Mouse (Mus musculus) stomach, embryonic 14.5 days (tissue): ENCODE data around the gene Efna5. TPM values are rescaled to one million over a fixed set of nuclear protein-coding genes. Genes with fewer than 3 reads are reported as not detected.

ENCODE experiments used
- ATAC-seq: fragments of 200-750 bp; cut with Nextera tagmentation; 2 replicates; pipeline ENCODE4 v1.8.0; 2017; ENCODE audit warnings: low read depth, moderate TSS enrichment; ENCODE audit not compliant: insufficient number of reproducible peaks, insufficient read depth, low FRiP score
- H3K27ac ChIP-seq: fragments of 300-500 bp; sonication (generic); 2 replicates; pipeline ENCODE4 v1.5.1; 2014; ENCODE audit warnings: mild to moderate bottlenecking, low read length, moderate library complexity, mixed read lengths
- H3K27me3 ChIP-seq: fragments of 300-500 bp; sonication (generic); 2 replicates; pipeline ENCODE4 v1.6.1; 2014; ENCODE audit warnings: low read length, control low read depth, mixed read lengths; ENCODE audit not compliant: control insufficient read depth, insufficient read depth
- H3K36me3 ChIP-seq: fragments of 300-500 bp; sonication (generic); 2 replicates; pipeline ENCODE4 v1.6.1; 2014; ENCODE audit warnings: mild to moderate bottlenecking, control low read depth, low read length, moderate library complexity, mixed read lengths; ENCODE audit not compliant: control insufficient read depth, insufficient read depth
- H3K4me1 ChIP-seq: fragments of 300-500 bp; sonication (generic); 2 replicates; pipeline ENCODE4 v1.6.1; 2014; ENCODE audit warnings: low read length, control low read depth, mixed read lengths; ENCODE audit not compliant: control insufficient read depth, insufficient read depth
- H3K4me2 ChIP-seq: fragments of 300-500 bp; sonication (generic); replicated peaks from 2 replicates; pipeline ENCODE4 v1.6.1; 2014; ENCODE audit warnings: low read depth, low read length, control low read depth
- H3K4me3 ChIP-seq: fragments of 300-500 bp; sonication (generic); 2 replicates; pipeline ENCODE4 v1.5.1; 2014; ENCODE audit warnings: low read depth, low read length, control low read depth
- H3K9ac ChIP-seq: fragments of 300-500 bp; sonication (generic); replicated peaks from 2 replicates; pipeline ENCODE4 v1.6.1; 2014; ENCODE audit warnings: low read depth, mild to moderate bottlenecking, control low read depth, low read length, moderate library complexity, mixed read lengths
- H3K9me3 ChIP-seq: fragments of 300-500 bp; sonication (generic); 2 replicates; pipeline ENCODE4 v1.6.1; 2016; ENCODE audit warnings: low read depth, low read length, control low read depth; ENCODE audit not compliant: control insufficient read depth
- WGBS: fragments of 180-500 bp; shearing (Covaris S2); extraction: QIAGEN DNeasy Blood & Tissue Kit; methylation state at CpG from one replicate; pipeline ENCODE4 v1.1.7; 2014; 5-methylcytosine and 5-hydroxymethylcytosine counted together
- polyA plus RNA-seq: library from polyadenylated mRNA; unstranded; fragments of >200 nt; fragmentation: Nextera tagmentation; extraction: Ambion mirVana; gene quantifications from 2 replicates; pipeline ENCODE4 v1.2.1, GENCODE M21; 2014

Gene Efna5
- polyA plus RNA-seq, 1 experiment from 2014 or later, result 58.6 TPM

DNA sequence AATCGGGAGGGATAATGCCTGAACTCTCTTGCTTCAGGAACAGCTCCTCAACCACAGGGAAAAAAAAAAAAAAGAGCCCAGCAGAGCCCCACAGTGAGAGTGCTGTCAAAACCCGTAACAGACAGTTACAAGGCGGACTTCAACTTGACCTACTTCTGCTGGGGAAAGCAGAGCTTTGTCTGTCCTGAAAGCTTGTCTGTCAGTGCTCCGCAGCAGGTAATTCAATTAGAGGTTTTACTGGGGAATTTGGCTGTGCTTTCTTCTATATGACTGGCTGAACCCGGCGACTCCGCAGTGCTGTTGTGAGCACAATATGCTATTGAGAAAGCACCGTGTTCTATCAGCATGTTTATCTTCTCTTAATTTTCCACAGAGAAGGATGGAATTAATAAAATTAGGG, 266.9 kb downstream of the Efna5 start:
- Histone ChIP-seq H3K27me3 (no peaks in the 10 kb centered on the region), H3K9me3 (no peaks in the 10 kb centered on the region), H3K4me3 (no peak overlapping the region), H3K4me2 (no peak overlapping the region), H3K4me1 (0 out of 2 replicates have a peak, but pooled peaks cover 8% of the 10 kb centered on the region), H3K9ac (no peak overlapping the region), H3K27ac (no peak overlapping the region), H3K36me3 (no peaks in the 10 kb centered on the region)
- WGBS, result 55% methylated on average over 8 of the region's 8 CpGs
- ATAC-seq, result no peak

- no peak overlapping the region for H3K27ac ChIP-seq
- H3K4me2 ChIP-seq, result no peak overlapping the region
- no peaks in the 10 kb centered on the region for H3K9me3 ChIP-seq
- 0 out of 2 replicates have a peak, but pooled peaks cover 8% of the 10 kb centered on the region for H3K4me1 ChIP-seq
- H3K4me3 ChIP-seq, result no peak overlapping the region
- no peaks in the 10 kb centered on the region for H3K27me3 ChIP-seq
- WGBS, result 94% methylated on average over 11 of the region's 11 CpGs
- ATAC-seq, result no peak
- H3K36me3 ChIP-seq, result no peaks in the 10 kb centered on the region
- H3K9ac ChIP-seq, result no peak overlapping the region
Measured at GRCm38 (mm10) chr17:62613232-62613631, 267.9 kb downstream of the Efna5 start.

- ATAC-seq, result no peak
- no peaks in the 10 kb centered on the region; the same call in 1 of the 2 replicates for H3K36me3 ChIP-seq
- no peak overlapping the region for H3K4me3 ChIP-seq
- H3K27ac ChIP-seq, result no peak overlapping the region
- H3K9ac ChIP-seq, result no peak overlapping the region
- H3K27me3 ChIP-seq, result no peaks in the 10 kb centered on the region
- no peaks in the 10 kb centered on the region for H3K4me1 ChIP-seq
- no peaks in the 10 kb centered on the region for H3K9me3 ChIP-seq
- 60% methylated on average over 8 of the region's 8 CpGs for WGBS
- H3K4me2 ChIP-seq, result no peak overlapping the region
Measured at GRCm38 (mm10) chr17:62608145-62608544, 273.0 kb downstream of the Efna5 start.

DNA sequence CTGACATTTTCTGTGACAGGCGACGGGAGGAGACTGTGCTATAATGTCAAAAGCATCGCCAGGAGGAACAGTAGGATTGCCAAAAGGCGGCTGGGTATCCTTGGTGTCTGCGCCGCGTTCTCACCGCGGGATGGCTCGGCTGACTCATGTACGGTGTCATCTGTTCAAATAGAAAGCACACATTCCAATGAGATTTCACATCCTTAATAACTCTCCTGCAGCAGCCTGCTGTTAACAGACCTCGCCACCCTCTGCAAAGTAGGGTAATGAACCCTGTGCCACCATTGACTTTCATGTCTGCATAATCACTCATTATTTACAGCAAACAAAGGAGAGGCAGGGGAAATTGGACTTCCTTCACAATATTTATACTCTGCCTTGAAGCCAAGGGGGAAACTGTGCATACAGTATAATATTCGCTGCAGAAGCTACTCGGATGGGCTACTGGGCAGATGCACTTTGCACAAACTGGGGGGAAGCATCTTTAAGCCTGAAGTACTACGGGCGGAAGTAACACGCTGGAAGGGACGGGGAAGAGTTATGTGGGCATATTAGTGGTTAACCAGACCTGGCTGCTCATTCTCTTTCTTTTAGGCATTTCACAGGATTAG, 273.7 kb downstream of the Efna5 start:
- Histone ChIP-seq H3K9me3 (no peaks in the 10 kb centered on the region), H3K36me3 (no peaks in the 10 kb centered on the region; the same call in 1 of the 2 replicates), H3K9ac (no peak overlapping the region), H3K4me2 (no peak overlapping the region), H3K4me1 (no peaks in the 10 kb centered on the region), H3K4me3 (no peak overlapping the region), H3K27me3 (no peaks in the 10 kb centered on the region), H3K27ac (no peak overlapping the region)
- 87% methylated on average over 18 of the region's 18 CpGs for WGBS
- no peak for ATAC-seq

- 86% methylated on average over 6 of the region's 6 CpGs for WGBS
- H3K27ac ChIP-seq, result no peak overlapping the region
- no peaks in the 10 kb centered on the region for H3K9me3 ChIP-seq
- no peak overlapping the region for H3K9ac ChIP-seq
- H3K4me2 ChIP-seq, result no peak overlapping the region
- H3K4me1 ChIP-seq, result no peaks in the 10 kb centered on the region
- no peak overlapping the region for H3K4me3 ChIP-seq
- ATAC-seq, result no peak
- H3K27me3 ChIP-seq, result no peaks in the 10 kb centered on the region
- H3K36me3 ChIP-seq, result peaks cover 2% of the 10 kb centered on the region; the same call in 1 of the 2 replicates
Measured at GRCm38 (mm10) chr17:62606681-62607080, 274.4 kb downstream of the Efna5 start.

GRCm38 (mm10) chr17:62604309-62604708, 276.8 kb downstream of the Efna5 start:
- Histone ChIP-seq H3K4me1 (no peaks in the 10 kb centered on the region), H3K27ac (no peak overlapping the region), H3K4me3 (no peak overlapping the region), H3K27me3 (no peaks in the 10 kb centered on the region), H3K9ac (no peak overlapping the region), H3K36me3 (peaks cover 2% of the 10 kb centered on the region; the same call in 1 of the 2 replicates), H3K4me2 (no peak overlapping the region), H3K9me3 (no peaks in the 10 kb centered on the region)
- WGBS, result 70% methylated on average over 5 of the region's 5 CpGs
- ATAC-seq, result no peak

DNA sequence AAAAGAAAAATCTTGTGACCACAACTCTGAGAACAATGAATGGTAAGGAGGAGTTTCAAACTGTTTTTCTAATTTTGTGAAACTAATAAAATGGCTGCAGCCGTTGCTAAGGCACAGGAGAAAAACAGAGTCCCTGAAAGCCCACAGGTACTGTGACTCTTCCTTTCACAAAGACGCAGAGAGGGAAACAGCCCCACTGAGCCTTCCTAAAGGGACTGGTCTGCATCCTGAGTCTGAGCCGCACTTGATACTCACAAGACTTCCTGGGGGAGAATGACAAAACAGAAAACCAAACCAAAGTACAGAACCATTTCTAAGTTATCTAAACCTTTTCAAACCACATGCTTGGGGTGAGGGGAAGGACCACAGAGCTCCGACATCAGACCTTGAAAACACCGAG, 277.5 kb downstream of the Efna5 start:
- Histone ChIP-seq H3K9ac (no peak overlapping the region), H3K4me1 (no peaks in the 10 kb centered on the region), H3K27me3 (no peaks in the 10 kb centered on the region), H3K4me3 (no peak overlapping the region), H3K27ac (no peak overlapping the region), H3K4me2 (no peak overlapping the region), H3K36me3 (peaks cover 2% of the 10 kb centered on the region; the same call in 1 of the 2 replicates), H3K9me3 (no peaks in the 10 kb centered on the region)
- WGBS, result 70% methylated on average over 5 of the region's 5 CpGs
- no peak for ATAC-seq

GRCm38 (mm10) chr17:62598716-62599490, 282.2 kb downstream of the Efna5 start:
- Histone ChIP-seq H3K4me1 (no peaks in the 10 kb centered on the region), H3K4me3 (no peak overlapping the region), H3K4me2 (no peak overlapping the region), H3K36me3 (0 out of 2 replicates have a peak, but pooled peaks cover 2% of the 10 kb centered on the region), H3K27ac (no peak overlapping the region), H3K9ac (no peak overlapping the region), H3K27me3 (no peaks in the 10 kb centered on the region), H3K9me3 (no peaks in the 10 kb centered on the region)
- 63% methylated on average over 9 of the region's 9 CpGs for WGBS
- no peak for ATAC-seq
